Mouse (Mus musculus) forebrain, embryonic 14.5 days (tissue): Measurements from ENCODE around the gene Foxi3. TPM values are rescaled to one million over a fixed set of nuclear protein-coding genes. Genes with fewer than 3 reads are reported as not detected.

Experiments used
- ATAC-seq: fragments of 200-750 bp; cut with Nextera tagmentation; 2 replicates; pipeline ENCODE4 v1.8.0; 2017; ENCODE audit warnings: mild to moderate bottlenecking, moderate library complexity
- DNase-seq: peaks from one replicate; pipeline ENCODE4 v3.0.0-alpha.2; 2015; ENCODE audit warnings: low spot score
- H3K27ac ChIP-seq: fragments of 300-500 bp; sonication (generic); 2 replicates; pipeline ENCODE4 v1.5.1; 2014; ENCODE audit warnings: low read depth, mild to moderate bottlenecking, control low read depth, low read length, moderate library complexity
- H3K27me3 ChIP-seq: fragments of 300-500 bp; sonication (generic); replicated peaks from 2 replicates; pipeline ENCODE4 v1.6.1; 2014; ENCODE audit warnings: low read length, control low read depth, mixed read lengths; ENCODE audit not compliant: control insufficient read depth, insufficient read depth
- H3K36me3 ChIP-seq: fragments of 300-500 bp; sonication (generic); 2 replicates; pipeline ENCODE4 v1.6.1; 2014; ENCODE audit warnings: low read length, control low read depth; ENCODE audit not compliant: control insufficient read depth, insufficient read depth
- H3K4me1 ChIP-seq: fragments of 300-500 bp; sonication (generic); 2 replicates; pipeline ENCODE4 v1.6.1; 2014; ENCODE audit warnings: antibody characterized with exemption, low read length, control low read depth; ENCODE audit not compliant: control insufficient read depth, insufficient read depth
- H3K4me2 ChIP-seq: fragments of 300-500 bp; sonication (generic); 2 replicates; pipeline ENCODE4 v1.6.1; 2014; ENCODE audit warnings: mild to moderate bottlenecking, control low read depth, low read length
- H3K4me3 ChIP-seq: fragments of 300-500 bp; sonication (generic); 2 replicates; pipeline ENCODE4 v1.5.1; 2014; ENCODE audit warnings: low read depth, low read length, control low read depth
- H3K9ac ChIP-seq: fragments of 300-500 bp; sonication (generic); 2 replicates; pipeline ENCODE4 v1.6.1; 2014; ENCODE audit warnings: mild to moderate bottlenecking, low read length, control low read depth, moderate library complexity
- H3K9me3 ChIP-seq: fragments of 300-500 bp; sonication (generic); replicated peaks from 2 replicates; pipeline ENCODE4 v1.6.1; 2016; ENCODE audit warnings: low read length, control low read depth, mixed read lengths; ENCODE audit not compliant: control insufficient read depth
- WGBS: fragments of 180-500 bp; shearing (Covaris S2); extraction: QIAGEN DNeasy Blood & Tissue Kit; methylation state at CpG from one replicate; pipeline ENCODE4 v1.1.7; 2014; 5-methylcytosine and 5-hydroxymethylcytosine counted together
- polyA plus RNA-seq: library from polyadenylated mRNA; unstranded; fragments of >200 nt; fragmentation: Nextera tagmentation; extraction: Ambion mirVana; gene quantifications from 2 replicates; pipeline ENCODE4 v1.2.1, GENCODE M21; 2014

Foxi3 gene
- polyA plus RNA-seq, 1 experiment from 2014 or later: not detected

DNA sequence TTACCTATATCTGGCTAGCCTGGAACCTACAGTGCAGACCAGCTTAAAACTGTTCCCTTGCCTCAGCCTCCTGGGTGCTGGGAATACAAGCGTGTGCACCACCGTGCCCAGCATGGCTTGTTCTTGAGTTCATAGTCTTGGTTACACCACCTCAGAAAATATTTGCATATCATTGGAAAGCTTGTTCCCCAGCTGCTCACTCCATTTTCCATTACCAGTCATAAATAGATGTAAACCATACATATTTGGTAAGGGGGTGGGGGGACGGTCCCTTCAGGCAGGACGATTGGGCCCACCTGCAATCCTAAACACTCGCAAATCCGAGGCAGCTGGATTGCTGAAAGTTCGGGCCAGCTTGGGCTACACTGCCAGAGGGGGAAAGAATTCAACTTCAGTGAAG lies 3.1 kb upstream of the Foxi3 start:
- Histone ChIP-seq H3K9ac (no peak overlapping the region), H3K36me3 (no peaks in the 10 kb centered on the region), H3K27me3 (peaks cover 44% of the 10 kb centered on the region), H3K4me1 (peaks cover 10% of the 10 kb centered on the region), H3K27ac (no peak overlapping the region), H3K4me3 (no peak overlapping the region), H3K9me3 (no peaks in the 10 kb centered on the region), H3K4me2 (no peak overlapping the region)
- ATAC-seq (no peak), DNase-seq (no peak)
- 76% methylated on average over 7 of the region's 7 CpGs for whole genome bisulfite sequencing

DNA sequence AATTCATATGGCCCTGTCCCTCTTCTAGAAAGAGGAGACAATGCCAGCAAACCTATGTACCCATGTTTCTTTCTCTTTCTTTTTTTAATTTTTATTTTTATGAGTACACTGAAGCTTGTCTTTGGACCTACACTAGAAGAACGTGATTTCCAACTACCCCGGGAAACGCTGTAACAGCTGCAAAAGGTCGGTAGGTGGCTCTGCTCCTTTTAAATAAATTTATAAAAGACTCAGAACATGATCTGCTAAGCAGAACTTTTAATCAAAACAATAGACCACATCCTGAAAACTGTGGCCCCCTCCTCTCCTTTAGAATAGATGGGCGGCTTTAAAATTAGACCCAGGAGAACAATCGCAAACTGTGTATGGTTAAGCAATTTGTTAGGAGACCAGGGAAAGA lies 2.3 kb upstream of the Foxi3 start:
- DNase-seq (peak; percentile 63), ATAC-seq (no peak)
- Histone ChIP-seq H3K9me3 (no peaks in the 10 kb centered on the region), H3K9ac (no peak overlapping the region), H3K4me1 (peaks cover 10% of the 10 kb centered on the region), H3K4me3 (no peak overlapping the region), H3K36me3 (no peaks in the 10 kb centered on the region), H3K27ac (no peak overlapping the region), H3K4me2 (no peak overlapping the region), H3K27me3 (peaks cover 51% of the 10 kb centered on the region)
- WGBS: 8% methylated on average over 6 of the region's 6 CpGs

DNA sequence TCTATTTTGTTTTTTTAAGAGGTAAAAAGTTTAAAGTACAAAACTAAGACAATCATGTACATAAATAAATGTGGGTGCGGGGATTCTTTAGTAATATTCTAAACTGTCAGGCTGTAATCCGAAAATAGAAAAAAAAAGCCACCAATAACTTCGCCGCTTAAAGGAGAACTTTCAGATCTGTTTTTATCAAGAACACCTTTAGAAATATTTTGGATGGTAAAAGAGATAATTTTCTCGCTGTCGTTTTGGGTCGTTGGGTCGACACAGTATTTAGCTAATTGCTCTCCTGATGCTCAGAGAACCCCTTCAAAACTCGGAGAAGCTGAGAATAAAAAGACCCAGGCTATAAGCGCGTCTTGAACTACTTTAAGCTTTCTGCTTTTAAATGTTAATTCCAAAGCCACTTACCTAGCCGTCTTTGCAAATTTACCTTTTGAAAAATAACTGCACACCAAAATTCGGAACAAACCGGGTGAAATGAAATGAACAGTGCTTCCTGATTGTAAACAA lies 985 bp upstream of the Foxi3 start:
- H3K27me3 ChIP-seq: peaks cover 51% of the 10 kb centered on the region
- no peak overlapping the region for H3K4me3 ChIP-seq
- H3K27ac ChIP-seq: no peak overlapping the region
- DNase-seq (peak; percentile 20), ATAC-seq (no peak)
- H3K9me3 ChIP-seq: no peaks in the 10 kb centered on the region
- no peak overlapping the region for H3K9ac ChIP-seq
- WGBS: 3% methylated on average over 14 of the region's 14 CpGs
- H3K4me1 ChIP-seq: peaks cover 10% of the 10 kb centered on the region
- H3K36me3 ChIP-seq: no peaks in the 10 kb centered on the region
- H3K4me2 ChIP-seq: no peak overlapping the region

DNA sequence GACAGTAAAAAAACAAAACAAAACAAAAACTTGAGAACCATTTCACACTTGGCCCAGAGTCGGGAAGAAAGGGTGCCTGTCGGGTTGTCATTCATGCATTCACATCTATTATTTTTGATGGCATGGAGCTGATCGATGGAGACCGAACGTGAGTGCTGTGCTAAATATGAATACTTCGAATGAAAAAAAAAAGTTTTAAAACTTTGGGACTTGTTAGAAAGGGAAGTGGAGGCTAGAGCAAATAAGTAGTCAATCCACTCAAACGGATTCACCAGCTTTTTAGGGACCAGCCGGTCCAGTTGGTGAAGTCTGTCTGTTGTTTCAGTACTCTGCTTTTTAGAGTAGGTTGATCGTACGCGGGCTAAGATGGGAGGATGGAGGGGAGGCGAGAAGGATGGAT lies 490 bp upstream of the Foxi3 start:
- Histone ChIP-seq H3K9ac (no peak overlapping the region), H3K27ac (no peak overlapping the region), H3K36me3 (no peaks in the 10 kb centered on the region), H3K9me3 (no peaks in the 10 kb centered on the region), H3K4me2 (peak overlapping the region; percentile 91), H3K27me3 (peaks cover 51% of the 10 kb centered on the region), H3K4me1 (peaks cover 10% of the 10 kb centered on the region), H3K4me3 (peak overlapping the region; percentile 43)
- ATAC-seq (no peak), DNase-seq (peak; percentile 12)
- WGBS: under 1% methylated on average over 12 of the region's 12 CpGs

DNA sequence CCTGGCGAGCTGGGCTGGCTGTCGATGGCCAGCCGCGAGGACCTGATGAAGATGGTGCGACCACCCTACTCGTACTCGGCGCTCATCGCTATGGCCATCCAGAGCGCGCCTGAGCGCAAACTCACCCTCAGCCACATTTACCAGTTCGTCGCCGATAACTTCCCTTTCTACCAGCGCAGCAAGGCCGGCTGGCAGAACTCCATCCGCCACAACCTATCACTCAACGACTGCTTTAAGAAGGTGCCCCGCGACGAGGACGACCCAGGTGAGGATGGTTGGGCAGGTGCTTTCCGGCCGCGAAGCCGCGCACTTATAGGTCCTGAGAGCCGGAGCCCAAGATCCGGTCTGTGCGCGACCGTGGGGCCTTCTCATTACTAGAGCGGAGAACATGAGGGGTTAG lies 605 bp downstream of the Foxi3 start:
- no peak overlapping the region for H3K27ac ChIP-seq
- peak overlapping the region; percentile 91 for H3K4me2 ChIP-seq
- H3K4me3 ChIP-seq: peak overlapping the region; percentile 43
- peaks cover 51% of the 10 kb centered on the region for H3K27me3 ChIP-seq
- peak; percentile 11 for DNase-seq
- H3K9ac ChIP-seq: peak overlapping the region; percentile 47; the same call in 1 of the 2 replicates
- 2% methylated on average over 34 of the region's 34 CpGs for WGBS
- peak; percentile 33 for ATAC-seq
- no peaks in the 10 kb centered on the region for H3K36me3 ChIP-seq
- peaks cover 10% of the 10 kb centered on the region for H3K4me1 ChIP-seq
- H3K9me3 ChIP-seq: no peaks in the 10 kb centered on the region

DNA sequence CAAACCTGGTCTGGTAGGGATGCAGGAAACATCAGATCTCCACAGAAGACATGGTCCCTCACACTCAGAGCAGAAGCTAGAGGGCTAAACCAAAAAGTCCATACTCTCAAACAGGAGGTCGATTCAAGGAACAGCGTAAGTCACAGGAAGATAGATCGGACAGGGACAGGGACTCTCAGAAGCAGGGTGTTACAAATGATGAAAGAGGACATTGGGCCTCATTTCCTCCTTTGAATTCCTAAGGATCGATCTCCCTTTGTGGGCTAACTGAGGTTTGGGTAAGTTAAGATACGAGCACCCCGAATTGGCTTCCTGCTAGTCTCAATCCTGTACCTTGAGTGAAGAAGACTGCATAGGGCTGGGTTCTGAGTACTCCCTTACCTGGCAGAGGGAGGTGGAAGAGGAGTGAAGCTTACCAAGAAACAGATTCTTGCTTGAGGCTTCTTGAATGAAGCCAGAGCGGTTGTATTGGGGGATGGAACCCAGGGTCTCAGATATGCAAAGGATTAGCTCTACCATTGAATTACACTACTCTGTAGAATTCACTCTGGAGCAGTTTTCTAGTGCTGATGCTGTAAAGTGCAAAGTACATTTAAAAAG lies 1.1 kb downstream of the Foxi3 start:
- peak overlapping the region; percentile 91 for H3K4me2 ChIP-seq
- H3K9me3 ChIP-seq: no peaks in the 10 kb centered on the region
- H3K27me3 ChIP-seq: peaks cover 51% of the 10 kb centered on the region
- peak overlapping the region; percentile 43; the same call in 1 of the 2 replicates for H3K4me3 ChIP-seq
- DNase-seq: no peak
- no peak overlapping the region for H3K27ac ChIP-seq
- WGBS: 8% methylated on average over 7 of the region's 7 CpGs
- ATAC-seq: no peak
- peaks cover 10% of the 10 kb centered on the region for H3K4me1 ChIP-seq
- H3K36me3 ChIP-seq: no peaks in the 10 kb centered on the region
- no peak overlapping the region for H3K9ac ChIP-seq

DNA sequence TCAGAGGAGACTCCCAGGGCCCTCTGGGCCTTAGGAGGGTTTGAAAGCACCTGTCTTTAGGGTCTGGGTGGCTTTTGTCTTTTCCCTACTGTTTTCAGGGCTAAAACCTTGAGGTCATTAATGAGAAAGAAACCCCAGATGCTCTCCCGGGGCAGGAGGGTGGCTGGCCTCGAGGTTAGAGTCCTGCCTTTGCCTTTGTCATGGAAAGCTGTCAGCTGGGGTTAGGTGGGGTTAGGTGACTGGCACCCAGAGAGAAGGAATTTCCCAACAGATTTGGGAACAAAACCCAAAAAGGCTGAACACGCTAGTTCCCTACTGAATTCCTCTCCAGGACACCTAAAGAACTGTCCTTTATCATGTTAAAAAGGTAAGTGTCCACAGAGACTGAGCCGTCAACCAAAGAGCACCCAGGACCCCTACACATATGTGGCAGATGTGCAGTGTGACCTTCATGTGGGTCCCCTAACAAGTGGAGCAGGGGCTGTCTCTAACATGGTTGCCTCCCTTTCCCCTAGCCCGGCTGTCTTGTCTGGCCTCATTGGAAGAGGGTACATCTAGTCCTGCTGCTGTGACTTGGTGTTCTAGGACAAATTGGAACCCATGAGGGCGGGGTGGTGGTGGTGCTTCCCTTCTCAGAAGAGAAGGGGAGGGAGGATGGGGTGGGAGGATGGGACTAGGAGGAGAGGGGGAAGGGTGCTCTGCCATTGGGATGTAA lies 7.9 kb downstream of the Foxi3 start:
- no peak overlapping the region for H3K9ac ChIP-seq
- 30% methylated on average over 6 of the region's 6 CpGs for WGBS
- ATAC-seq (no peak), DNase-seq (no peak)
- no peaks in the 10 kb centered on the region for H3K9me3 ChIP-seq
- no peaks in the 10 kb centered on the region for H3K4me1 ChIP-seq
- H3K36me3 ChIP-seq: no peaks in the 10 kb centered on the region
- H3K4me2 ChIP-seq: no peak overlapping the region
- H3K4me3 ChIP-seq: no peak overlapping the region
- H3K27ac ChIP-seq: no peak overlapping the region
- H3K27me3 ChIP-seq: no peaks in the 10 kb centered on the region; the same call in 1 of the 2 replicates

DNA sequence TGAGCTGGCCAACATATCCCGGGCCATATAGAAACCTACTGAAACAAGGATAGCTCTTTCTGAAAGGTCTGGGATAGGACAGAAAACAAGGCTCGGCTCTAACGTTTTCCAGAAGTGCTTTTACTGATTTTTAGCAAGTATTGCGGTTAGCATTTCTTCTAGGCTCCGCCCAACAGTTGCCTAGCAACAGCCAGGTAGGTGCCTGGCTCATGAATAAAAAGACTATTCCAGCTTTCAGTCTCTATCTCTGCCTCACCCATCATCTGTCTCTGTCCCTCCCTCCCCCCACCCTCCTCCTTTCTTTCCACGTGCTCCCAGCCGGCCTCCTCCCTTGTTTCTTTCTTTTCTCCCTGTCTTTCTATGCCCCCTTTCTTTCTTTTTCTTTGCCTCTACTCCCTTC lies 9.4 kb downstream of the Foxi3 start:
- ATAC-seq (no peak), DNase-seq (no peak)
- H3K9me3 ChIP-seq: no peaks in the 10 kb centered on the region
- H3K27ac ChIP-seq: no peak overlapping the region
- WGBS: 27% methylated on average over 7 of the region's 7 CpGs
- H3K27me3 ChIP-seq: no peaks in the 10 kb centered on the region; the same call in 1 of the 2 replicates
- no peaks in the 10 kb centered on the region for H3K36me3 ChIP-seq
- no peak overlapping the region for H3K4me2 ChIP-seq
- no peaks in the 10 kb centered on the region for H3K4me1 ChIP-seq
- no peak overlapping the region for H3K9ac ChIP-seq
- H3K4me3 ChIP-seq: no peak overlapping the region

DNA sequence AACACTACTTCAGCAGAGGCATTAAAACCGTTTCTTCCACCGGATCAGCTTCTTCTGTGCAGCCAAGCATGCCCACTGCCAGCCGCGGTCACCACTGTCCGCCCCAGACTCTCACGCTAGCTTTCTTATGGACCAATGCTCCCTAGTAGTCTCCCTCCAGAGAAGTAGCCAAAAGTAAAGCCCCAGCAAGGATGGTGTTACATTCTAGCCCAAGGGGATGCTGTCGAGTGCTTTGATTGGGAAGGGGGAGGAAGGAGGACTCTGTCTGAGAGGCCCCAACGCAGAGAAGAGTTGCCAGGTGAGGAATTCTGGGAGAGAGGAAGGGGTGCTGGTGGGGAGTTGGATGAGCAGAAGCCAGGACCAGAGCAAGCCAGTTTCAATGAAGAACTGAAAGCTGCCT lies 11.1 kb downstream of the Foxi3 start:
- H3K27ac ChIP-seq: no peak overlapping the region
- H3K9me3 ChIP-seq: no peaks in the 10 kb centered on the region
- H3K4me2 ChIP-seq: peak overlapping the region; percentile 34
- DNase-seq (peak; percentile 17), ATAC-seq (peak; percentile 51; the same call in 1 of the 2 replicates)
- no peak overlapping the region for H3K4me3 ChIP-seq
- H3K9ac ChIP-seq: peak overlapping the region; percentile 9
- no peaks in the 10 kb centered on the region for H3K36me3 ChIP-seq
- H3K27me3 ChIP-seq: no peaks in the 10 kb centered on the region
- 2% methylated on average over 8 of the region's 8 CpGs for WGBS
- no peaks in the 10 kb centered on the region for H3K4me1 ChIP-seq
